ENCODE assay signal across 8 mouse cellular contexts in genomic region chr9:67759956-67760764, GRCm38 (mm10). TPM values are rescaled to one million over a fixed set of nuclear protein-coding genes. Genes with fewer than 3 reads are reported as not detected.
DNase-seq lines count a peak whose midpoint lies in the region; ATAC-seq and TF ChIP-seq lines count a peak whose summit lies in the region.
"Not testable (repeated sequence)": the region's sequence is repeated elsewhere in the genome, so short reads cannot be mapped to it uniquely, and the experiment has no call there.

No protein-coding gene starts in this region.

- WGBS in hindbrain, embryonic 14.5 days, result under 1% methylated on average over 78 of the region's 114 CpGs
- 1% methylated on average over 99 of the region's 114 CpGs for WGBS in lung, adult 2 months

- peak; percentile 74 for DNase-seq in adrenal gland, postnatal 10 days
- DNase-seq in embryo, embryonic 11.5 days (ENCODE audit: low read depth, low spot score), result peak; percentile 49
- peak; percentile 56 for DNase-seq in gastrocnemius, postnatal 14 days
- peak; percentile 72 for DNase-seq in hindbrain, embryonic 14.5 days (ENCODE audit: low spot score)
- peak; percentile 72 to 78 for DNase-seq in layer of hippocampus, postnatal 36 days
- peak; percentile 38 for DNase-seq in lung, adult 2 months
- peak; percentile 11 for DNase-seq in ovary, adult 18-20 months (ENCODE audit: low spot score)
- DNase-seq in urinary bladder, adult 2 months (ENCODE audit: low spot score), result peak; percentile 26

- H3K27ac ChIP-seq in hindbrain, embryonic 14.5 days, result peak overlapping the region; percentile 86

- H3K36me3 ChIP-seq in hindbrain, embryonic 14.5 days (replicated peaks; ENCODE audit: control insufficient read depth, insufficient read depth), result not testable (repeated sequence)

- peak overlapping the region; percentile 77 for H3K9ac ChIP-seq in hindbrain, embryonic 14.5 days

- peak overlapping the region; percentile 68 for H3K4me3 ChIP-seq in hindbrain, embryonic 14.5 days (replicated peaks; ENCODE audit: low read length)
- peak overlapping the region; percentile 62 for H3K4me3 ChIP-seq in lung, adult 2 months (replicated peaks; ENCODE audit: extremely low read depth, low read depth, low read length)

- intact Hi-C loops in gastrocnemius, postnatal 14 days (cut with DNase I; ENCODE audit: low total_unique reads), result loop anchor here (5.0 kb wide), 2 partner anchors 42 to 212 kb away; no protein-coding TSS in a partner anchor

- not testable (repeated sequence) for TF ChIP-seq CTCF in lung, adult 2 months (IDR thresholded peaks at IDR 0.05; ENCODE audit: insufficient read depth, low read length)

- not testable (repeated sequence) for TF ChIP-seq POLR2A in lung, adult 2 months (IDR thresholded peaks at IDR 0.05; ENCODE audit: borderline replicate concordance, extremely low read depth, low read depth, low read length)

- peak; percentile 91 for ATAC-seq in hindbrain, embryonic 14.5 days (ENCODE audit: low FRiP score)

- H3K4me2 ChIP-seq in hindbrain, embryonic 14.5 days (replicated peaks), result peak overlapping the region; percentile 65

- H3K9me3 ChIP-seq in hindbrain, embryonic 14.5 days (ENCODE audit: control insufficient read depth, low read length), result not testable (repeated sequence)

- H3K27me3 ChIP-seq in hindbrain, embryonic 14.5 days (ENCODE audit: control insufficient read depth, insufficient read depth, low read length), result peaks cover 14% of the 10 kb centered on the region; the same call in 1 of the 2 replicates

- peaks cover 12% of the 10 kb centered on the region for H3K4me1 ChIP-seq in hindbrain, embryonic 14.5 days (replicated peaks; ENCODE audit: control insufficient read depth, insufficient read depth, low read length)
- not testable (repeated sequence) for H3K4me1 ChIP-seq in lung, adult 2 months (ENCODE audit: control insufficient read depth, insufficient read depth, low read length)

RNA-seq across cellular contexts. Expression of gene C2cd4b, which starts 0.9 kb away (rescaled TPM):
- 1 to 10 TPM; 1.5 to 1.9 TPM for total RNA-seq in adrenal gland, postnatal 10 days (2021)
- under 1 TPM in 1 of 2 experiments, not detected in 1; 0.27 TPM for total RNA-seq in gastrocnemius, postnatal 14 days (2021)
- polyA plus RNA-seq in hindbrain, embryonic 14.5 days (2014; fragmentation: Nextera tagmentation; extraction: Ambion mirVana), result 0.80 and 2.1 TPM in 2 replicates
- total RNA-seq in layer of hippocampus, postnatal 36 days (2021), result 1 to 10 TPM; 5.5 to 8.1 TPM
- 10.6 and 21.0 TPM in 2 replicates for polyA plus RNA-seq in lung, adult 2 months (2012; rRNA removed)
- polyA plus RNA-seq in urinary bladder, adult 2 months (2012; rRNA removed), result not detected in 2 replicates

Comparison
In these comparisons a context has a peak if more than half of its experiments do, and no peak if none do; other contexts are left out.
1. Peak in every context shown above with its lines: DNase-seq, ATAC-seq, H3K4me3 ChIP-seq and H3K27ac ChIP-seq.
2. DNase-seq: peak in every context shown above with its lines; median percentile 75 in layer of hippocampus, postnatal 36 days; 74 in adrenal gland, postnatal 10 days; 72 in hindbrain, embryonic 14.5 days; 56 in gastrocnemius, postnatal 14 days; 49 in embryo, embryonic 11.5 days; 38 in lung, adult 2 months; 26 in urinary bladder, adult 2 months; 11 in ovary, adult 18-20 months.